ENCODE assay signal across 27 mouse cellular contexts in genomic region chr9:15534110-15534509, GRCm38 (mm10). TPM values are rescaled to one million over a fixed set of nuclear protein-coding genes. Genes with fewer than 3 reads are reported as not detected.
A peak's percentile ranks its signal among the peaks of the same experiment; 100 is the strongest.
DNase-seq lines count a peak whose midpoint lies in the region; ATAC-seq and TF ChIP-seq lines count a peak whose summit lies in the region.
"Had no signal": no experiment of that assay in that cellular context is flagged by ENCODE, and none has a peak within 500 bp of the region (broad histone marks: within the 10 kb centered on the region; RNA-seq: fewer than 3 reads in every experiment).

No protein-coding gene starts in this region.

- peaks cover 61% of the 10 kb centered on the region for H3K4me1 ChIP-seq in heart, embryonic 10.5 days
- peaks cover 14% of the 10 kb centered on the region for H3K4me1 ChIP-seq in intestine, postnatal 0 days (replicated peaks; ENCODE audit: control insufficient read depth, insufficient read depth, low read length)

- CTCF ChIA-PET in Patski (lab: Charles Lee), result interaction anchor here (1.3 kb wide), 1 partner anchor 8 kb away, joined by 3 read pairs; no protein-coding TSS in a partner anchor

- no peak overlapping the region for H3K9ac ChIP-seq in intestine, postnatal 0 days (ENCODE audit: low read depth, low read length)
- H3K9ac ChIP-seq: heart, embryonic 15.5 days; hindbrain, embryonic 15.5 days; kidney, embryonic 15.5 days; liver, embryonic 14.5 days; neural tube, embryonic 12.5 days had no signal

- intact Hi-C loops in heart, postnatal 25 days (cut with DNase I), result no loop called here
- intact Hi-C loops in left cerebral cortex, postnatal 36 days (cut with DNase I), result no loop called here

- DNase-seq in heart, embryonic 10.5 days (ENCODE audit: low spot score), result no peak
- no peak for DNase-seq in heart, postnatal 25 days (ENCODE audit: low spot score)
- DNase-seq in B cell, adult 2 months, result peak; percentile 57 to 68
- DNase-seq in Patski (ENCODE audit: low read depth, low spot score), result no peak
- DNase-seq in spleen, postnatal 36 days (ENCODE audit: low spot score in 2 of 2), result peak; percentile 78 to 80
- no peak for DNase-seq in left cerebral cortex, postnatal 36 days (ENCODE audit: low spot score in 2 of 2)
- DNase-seq: adrenal gland, postnatal 10 days; cerebellum, adult 8-10 months; cerebellum, postnatal 36 days; embryo, embryonic 11 days; gastrocnemius, postnatal 10 days; heart, adult 18-20 months; heart, postnatal 4 days; kidney, postnatal 4 days; layer of hippocampus, adult 9-11 months; lung, postnatal 4 days; midbrain, embryonic 14.5 days had no signal

- POLR2A ChIA-PET in Patski (lab: Charles Lee), result no interaction called here

- ATAC-seq in Patski, result peak; percentile 26
- ATAC-seq in intestine, postnatal 0 days, result no peak
- ATAC-seq: activated CD4-positive, CD25-positive, alpha-beta regulatory T cell, adult 4 months; forebrain, embryonic 14.5 days; intestine, embryonic 16.5 days had no signal

- in situ Hi-C loops in Patski (cut with MboI; ENCODE audit: low pct_unique_long_range_greater_than_20kb), result no loop called here

- no peaks in the 10 kb centered on the region for H3K9me3 ChIP-seq in heart, embryonic 10.5 days
- H3K9me3 ChIP-seq in intestine, postnatal 0 days (ENCODE audit: control insufficient read depth), result no peaks in the 10 kb centered on the region
- H3K9me3 ChIP-seq: heart, embryonic 15.5 days; hindbrain, embryonic 15.5 days; kidney, embryonic 15.5 days; neural tube, embryonic 12.5 days had no signal

- no peak overlapping the region for H3K4me3 ChIP-seq in heart, embryonic 10.5 days
- H3K4me3 ChIP-seq in intestine, postnatal 0 days (ENCODE audit: low read depth, low read length), result no peak overlapping the region
- H3K4me3 ChIP-seq: heart, embryonic 15.5 days; hindbrain, embryonic 15.5 days; kidney, embryonic 15.5 days; neural tube, embryonic 12.5 days had no signal

- no peaks in the 10 kb centered on the region for H3K27me3 ChIP-seq in heart, embryonic 10.5 days (ENCODE audit: insufficient read depth, poor library complexity, severe bottlenecking)
- no peaks in the 10 kb centered on the region for H3K27me3 ChIP-seq in Patski
- no peaks in the 10 kb centered on the region for H3K27me3 ChIP-seq in intestine, postnatal 0 days (replicated peaks; ENCODE audit: control insufficient read depth, insufficient read depth, low read length)
- H3K27me3 ChIP-seq: heart, embryonic 15.5 days; hindbrain, embryonic 15.5 days; kidney, embryonic 15.5 days; neural tube, embryonic 12.5 days had no signal

- TF ChIP-seq CTCF in Patski (IDR thresholded peaks at IDR 0.05), result no peak
- TF ChIP-seq CTCF in intestine, postnatal 0 days (IDR thresholded peaks at IDR 0.05; ENCODE audit: low read depth), result no peak

- H3K36me3 ChIP-seq in heart, embryonic 10.5 days, result 0 out of 2 replicates have a peak, but pooled peaks cover under 1% of the 10 kb centered on the region
- no peaks in the 10 kb centered on the region; the same call in 1 of the 2 replicates for H3K36me3 ChIP-seq in intestine, postnatal 0 days (ENCODE audit: control insufficient read depth, insufficient read depth)
- H3K36me3 ChIP-seq: heart, embryonic 15.5 days; hindbrain, embryonic 15.5 days; kidney, embryonic 15.5 days; neural tube, embryonic 12.5 days had no signal

- H3K27ac ChIP-seq in heart, embryonic 10.5 days, result peak overlapping the region; percentile 33; the same call in 1 of the 2 replicates
- H3K27ac ChIP-seq in intestine, postnatal 0 days (ENCODE audit: low read depth, low read length), result no peak overlapping the region
- H3K27ac ChIP-seq: hindbrain, embryonic 15.5 days; kidney, embryonic 15.5 days; liver, embryonic 14.5 days; neural tube, embryonic 12.5 days; stomach, postnatal 0 days had no signal

- 67% methylated on average over 2 of the region's 2 CpGs for WGBS in heart, embryonic 10.5 days
- WGBS in intestine, postnatal 0 days, result 89% methylated on average over 2 of the region's 2 CpGs

- H3K4me2 ChIP-seq in intestine, postnatal 0 days (replicated peaks; ENCODE audit: low read depth), result no peak overlapping the region
- H3K4me2 ChIP-seq: heart, embryonic 15.5 days; hindbrain, embryonic 15.5 days; kidney, embryonic 15.5 days; neural tube, embryonic 12.5 days had no signal

RNA-seq across cellular contexts. Expression of gene Smco4, which starts 40.9 kb away (rescaled TPM):
- polyA plus RNA-seq in heart, embryonic 10.5 days (2016; fragmentation: Nextera tagmentation; extraction: Ambion mirVana), result 2.0 and 2.9 TPM in 2 replicates
- total RNA-seq in heart, postnatal 25 days (2021), result 10 to 100 TPM; 22.4 to 23.1 TPM
- 15.8 TPM for polyA plus RNA-seq in Patski (2021)
- 4.3 and 5.2 TPM in 2 replicates for polyA plus RNA-seq in intestine, postnatal 0 days (2015; fragmentation: Nextera tagmentation; extraction: Ambion mirVana)
- 1 to 10 TPM; 3.2 to 3.9 TPM for total RNA-seq in left cerebral cortex, postnatal 36 days (2021)

Comparison
In these comparisons a context has a peak if more than half of its experiments do, and no peak if none do; other contexts are left out.
1. DNase-seq: peak in B cell, adult 2 months (2 of 2) and spleen, postnatal 36 days (2 of 2); none in heart, embryonic 10.5 days (single experiment), heart, postnatal 25 days (single experiment), Patski (single experiment) and left cerebral cortex, postnatal 36 days (0 of 2).